Mouse (Mus musculus) stomach, embryonic 15.5 days (tissue): ENCODE data around the gene Negr1. TPM values are rescaled to one million over a fixed set of nuclear protein-coding genes. Genes with fewer than 3 reads are reported as not detected.

Experiments
- ATAC-seq: fragments of 200-750 bp; cut with Nextera tagmentation; 2 replicates; pipeline ENCODE4 v1.8.0; 2017; ENCODE audit warnings: low read depth, moderate number of reproducible peaks, moderate TSS enrichment; ENCODE audit not compliant: insufficient read depth, low FRiP score
- H3K27ac ChIP-seq: fragments of 300-500 bp; sonication (generic); 2 replicates; pipeline ENCODE4 v1.5.1; 2015; ENCODE audit warnings: mild to moderate bottlenecking, inconsistent platforms
- H3K27me3 ChIP-seq: fragments of 300-500 bp; sonication (generic); replicated peaks from 2 replicates; pipeline ENCODE4 v1.6.1; 2015; ENCODE audit warnings: inconsistent platforms
- H3K36me3 ChIP-seq: fragments of 300-500 bp; sonication (generic); 2 replicates; pipeline ENCODE4 v1.6.1; 2015; ENCODE audit warnings: inconsistent platforms
- H3K4me1 ChIP-seq: fragments of 300-500 bp; sonication (generic); 2 replicates; pipeline ENCODE4 v1.6.1; 2015; ENCODE audit warnings: inconsistent platforms
- H3K4me2 ChIP-seq: fragments of 300-500 bp; sonication (generic); 2 replicates; pipeline ENCODE4 v1.6.1; 2015; ENCODE audit warnings: mild to moderate bottlenecking, inconsistent platforms
- H3K4me3 ChIP-seq: fragments of 300-500 bp; sonication (generic); replicated peaks from 2 replicates; pipeline ENCODE4 v1.5.1; 2015; ENCODE audit warnings: inconsistent platforms
- H3K9ac ChIP-seq: fragments of 300-500 bp; sonication (generic); 2 replicates; pipeline ENCODE4 v1.6.1; 2015; ENCODE audit warnings: inconsistent platforms
- H3K9me3 ChIP-seq: fragments of 300-500 bp; sonication (generic); 2 replicates; pipeline ENCODE4 v1.6.1; 2016; ENCODE audit warnings: inconsistent platforms
- WGBS: fragments of 180-500 bp; shearing (Covaris S2); methylation state at CpG from one replicate; pipeline ENCODE4 v1.1.7; 2015; 5-methylcytosine and 5-hydroxymethylcytosine counted together
- polyA plus RNA-seq: library from polyadenylated mRNA; unstranded; fragments of >200 nt; fragmentation: Nextera tagmentation; extraction: Ambion mirVana; gene quantifications from 2 replicates; pipeline ENCODE4 v1.2.1, GENCODE M21; 2015

The Negr1 gene
- polyA plus RNA-seq, 1 experiment from 2014 or later, result 3.8 TPM

DNA sequence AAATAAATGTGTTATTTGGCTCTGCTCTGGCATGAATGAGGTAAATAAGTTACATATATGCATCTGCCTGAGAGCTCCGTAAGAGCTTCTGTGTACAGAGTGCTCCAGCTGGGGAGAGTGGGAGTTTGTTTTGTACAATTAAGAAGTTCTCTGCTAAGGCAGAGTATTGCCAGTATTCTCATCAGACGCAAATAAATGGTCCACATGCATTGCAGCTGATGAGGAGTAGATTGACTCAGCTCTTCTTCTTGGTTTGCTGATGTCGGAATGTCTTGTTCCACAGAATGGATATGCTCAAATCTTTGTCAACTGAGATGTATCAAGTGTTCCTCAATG is 367.4 kb downstream of the Negr1 start:
- no peaks in the 10 kb centered on the region for H3K4me1 ChIP-seq
- H3K4me2 ChIP-seq, result no peak overlapping the region
- no peaks in the 10 kb centered on the region for H3K27me3 ChIP-seq
- 67% methylated on average over 3 of the region's 3 CpGs for WGBS
- H3K9ac ChIP-seq, result no peak overlapping the region
- H3K36me3 ChIP-seq, result no peaks in the 10 kb centered on the region
- no peak overlapping the region for H3K27ac ChIP-seq
- H3K4me3 ChIP-seq, result no peak overlapping the region
- no peak for ATAC-seq
- H3K9me3 ChIP-seq, result no peaks in the 10 kb centered on the region

GRCm38 (mm10) chr3:156929677-156930440 is 368.3 kb downstream of the Negr1 start:
- Histone ChIP-seq H3K36me3 (no peaks in the 10 kb centered on the region), H3K9ac (no peak overlapping the region), H3K27me3 (no peaks in the 10 kb centered on the region), H3K27ac (no peak overlapping the region), H3K4me3 (no peak overlapping the region), H3K9me3 (no peaks in the 10 kb centered on the region), H3K4me2 (no peak overlapping the region), H3K4me1 (no peaks in the 10 kb centered on the region)
- 80% methylated on average over 2 of the region's 2 CpGs for WGBS
- no peak for ATAC-seq

DNA sequence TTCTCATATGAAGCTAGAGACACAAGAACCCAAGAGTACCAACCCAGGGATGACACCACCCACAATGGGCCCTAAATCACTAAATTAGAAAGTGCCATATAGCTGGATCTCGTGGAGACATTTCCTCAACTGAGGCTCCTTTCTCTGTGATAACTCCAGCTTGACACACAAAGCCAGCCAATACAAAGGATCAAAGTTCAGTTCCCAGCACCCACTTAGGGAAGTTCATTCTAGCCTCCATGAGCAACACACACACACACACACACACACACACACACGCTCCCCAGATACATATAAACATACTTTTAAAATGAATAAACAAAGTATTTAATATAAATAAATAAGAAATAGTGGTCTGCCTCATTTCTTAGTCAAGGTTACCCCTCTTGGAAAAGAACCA is 369.4 kb downstream of the Negr1 start:
- no peaks in the 10 kb centered on the region for H3K9me3 ChIP-seq
- no peak overlapping the region for H3K9ac ChIP-seq
- WGBS, result 87% methylated on average over 2 of the region's 2 CpGs
- no peak for ATAC-seq
- no peaks in the 10 kb centered on the region for H3K27me3 ChIP-seq
- H3K4me3 ChIP-seq, result no peak overlapping the region
- H3K27ac ChIP-seq, result no peak overlapping the region
- no peaks in the 10 kb centered on the region for H3K36me3 ChIP-seq
- H3K4me1 ChIP-seq, result no peaks in the 10 kb centered on the region
- H3K4me2 ChIP-seq, result no peak overlapping the region

DNA sequence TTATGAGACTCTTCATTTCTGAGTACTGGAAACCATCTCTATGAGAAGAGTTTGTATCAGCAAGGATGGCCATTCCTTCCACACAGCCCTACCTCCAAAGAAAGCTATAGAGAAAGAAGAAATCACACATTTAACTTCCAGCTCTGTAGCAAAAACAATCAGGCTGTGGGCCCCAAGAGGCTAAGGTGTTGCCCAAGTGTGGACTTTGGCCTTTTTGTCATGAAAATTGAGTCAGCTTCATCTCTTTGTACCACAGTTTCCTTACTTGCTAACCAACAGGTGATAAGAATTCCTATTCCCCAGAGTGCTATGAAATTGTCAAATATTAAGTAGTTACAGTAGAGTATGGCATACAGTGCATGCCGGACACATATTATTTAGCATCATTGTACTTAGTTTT is 369.9 kb downstream of the Negr1 start:
- H3K9me3 ChIP-seq, result no peaks in the 10 kb centered on the region
- H3K4me3 ChIP-seq, result no peak overlapping the region
- 83% methylated on average over 1 of the region's 1 CpGs for WGBS
- H3K27ac ChIP-seq, result no peak overlapping the region
- no peaks in the 10 kb centered on the region for H3K4me1 ChIP-seq
- no peak overlapping the region for H3K4me2 ChIP-seq
- no peaks in the 10 kb centered on the region for H3K36me3 ChIP-seq
- 0 out of 2 replicates have a peak, but pooled peaks have one; percentile 32 for ATAC-seq
- no peaks in the 10 kb centered on the region for H3K27me3 ChIP-seq
- no peak overlapping the region for H3K9ac ChIP-seq

DNA sequence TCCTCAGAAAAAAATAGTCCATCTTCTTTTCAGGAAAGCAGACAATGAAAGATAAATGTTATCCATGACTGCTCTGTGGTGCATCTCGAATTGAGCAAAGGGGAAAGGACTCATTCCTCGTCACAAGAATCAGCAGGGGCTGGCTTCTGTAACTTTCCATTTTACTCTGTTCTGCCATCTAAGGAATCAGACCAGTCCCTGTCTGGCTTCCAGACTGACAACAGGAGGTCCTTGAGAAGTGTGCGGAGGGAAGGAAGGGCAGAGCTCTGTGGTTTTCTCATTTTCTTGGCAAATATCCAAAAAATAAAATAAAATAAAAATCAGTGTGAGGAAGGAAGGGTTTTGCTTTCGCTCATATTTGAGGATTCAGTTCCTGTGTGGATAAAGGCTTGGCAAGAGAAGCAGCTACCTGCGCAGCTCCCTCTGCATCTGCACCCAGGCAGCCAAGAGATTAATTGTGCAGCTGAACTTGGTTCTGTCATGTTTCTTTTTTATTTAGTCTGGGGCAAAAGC is 373.2 kb downstream of the Negr1 start:
- no peak overlapping the region for H3K4me3 ChIP-seq
- WGBS, result 51% methylated on average over 5 of the region's 5 CpGs
- H3K4me1 ChIP-seq, result no peaks in the 10 kb centered on the region
- no peaks in the 10 kb centered on the region for H3K36me3 ChIP-seq
- ATAC-seq, result no peak
- H3K4me2 ChIP-seq, result no peak overlapping the region
- H3K9me3 ChIP-seq, result no peaks in the 10 kb centered on the region
- no peak overlapping the region for H3K27ac ChIP-seq
- no peak overlapping the region for H3K9ac ChIP-seq
- no peaks in the 10 kb centered on the region for H3K27me3 ChIP-seq

DNA sequence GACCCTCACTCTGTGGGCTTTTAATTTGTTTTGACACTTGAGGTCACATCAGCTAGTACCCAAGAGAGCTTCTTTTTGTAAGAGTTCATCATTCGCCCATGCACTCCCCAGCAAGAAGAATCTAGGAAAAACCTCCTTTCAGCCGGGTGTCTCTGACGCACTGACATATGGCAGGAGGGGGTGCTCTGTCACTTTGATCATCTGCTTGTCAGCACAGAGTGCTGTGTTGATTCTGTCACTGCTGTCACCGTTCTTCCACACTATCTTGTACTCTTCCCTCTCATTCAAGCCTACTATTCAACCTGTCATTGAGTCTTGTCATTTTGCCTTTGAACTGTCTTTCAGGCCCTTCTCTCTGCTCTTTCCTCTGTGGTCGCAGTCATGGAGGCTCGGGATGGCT is 385.8 kb downstream of the Negr1 start:
- no peaks in the 10 kb centered on the region for H3K4me1 ChIP-seq
- 68% methylated on average over 6 of the region's 6 CpGs for WGBS
- H3K4me2 ChIP-seq, result no peak overlapping the region
- no peak for ATAC-seq
- H3K9ac ChIP-seq, result no peak overlapping the region
- no peak overlapping the region for H3K27ac ChIP-seq
- no peaks in the 10 kb centered on the region for H3K27me3 ChIP-seq
- H3K9me3 ChIP-seq, result no peaks in the 10 kb centered on the region
- no peaks in the 10 kb centered on the region for H3K36me3 ChIP-seq
- no peak overlapping the region for H3K4me3 ChIP-seq

GRCm38 (mm10) chr3:156952970-156953369 is 391.4 kb downstream of the Negr1 start:
- 71% methylated on average over 6 of the region's 6 CpGs for WGBS
- no peak for ATAC-seq
- Histone ChIP-seq H3K9ac (no peak overlapping the region), H3K4me3 (no peak overlapping the region), H3K36me3 (no peaks in the 10 kb centered on the region), H3K4me1 (no peaks in the 10 kb centered on the region), H3K4me2 (no peak overlapping the region), H3K27ac (no peak overlapping the region), H3K27me3 (no peaks in the 10 kb centered on the region), H3K9me3 (no peaks in the 10 kb centered on the region)

DNA sequence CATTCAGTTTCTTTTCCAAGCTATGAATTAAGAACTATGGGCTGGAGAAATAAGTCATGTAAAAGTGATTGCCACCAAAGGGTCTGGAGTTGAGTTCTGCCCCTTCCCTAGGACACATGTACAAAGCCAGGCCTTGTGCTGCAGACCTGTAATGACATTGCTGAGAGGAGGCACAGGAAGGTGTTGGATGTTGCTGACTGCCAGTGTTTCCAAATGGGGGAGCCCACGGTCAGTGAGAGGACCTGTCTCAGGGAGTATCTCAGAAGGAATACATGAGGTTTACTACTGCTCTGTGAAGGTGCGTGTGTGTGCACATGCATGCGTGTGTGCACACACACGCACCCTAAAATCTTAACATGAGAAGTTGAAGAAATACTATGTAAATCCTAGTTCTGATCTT is 393.5 kb downstream of the Negr1 start:
- H3K36me3 ChIP-seq, result no peaks in the 10 kb centered on the region
- no peak overlapping the region for H3K27ac ChIP-seq
- ATAC-seq, result no peak
- H3K4me2 ChIP-seq, result no peak overlapping the region
- no peaks in the 10 kb centered on the region for H3K9me3 ChIP-seq
- H3K4me3 ChIP-seq, result no peak overlapping the region
- 85% methylated on average over 4 of the region's 4 CpGs for WGBS
- H3K9ac ChIP-seq, result no peak overlapping the region
- H3K4me1 ChIP-seq, result no peaks in the 10 kb centered on the region
- no peaks in the 10 kb centered on the region for H3K27me3 ChIP-seq

GRCm38 (mm10) chr3:156958640-156959039 is 397.0 kb downstream of the Negr1 start:
- no peak for ATAC-seq
- H3K36me3 ChIP-seq, result no peaks in the 10 kb centered on the region

DNA sequence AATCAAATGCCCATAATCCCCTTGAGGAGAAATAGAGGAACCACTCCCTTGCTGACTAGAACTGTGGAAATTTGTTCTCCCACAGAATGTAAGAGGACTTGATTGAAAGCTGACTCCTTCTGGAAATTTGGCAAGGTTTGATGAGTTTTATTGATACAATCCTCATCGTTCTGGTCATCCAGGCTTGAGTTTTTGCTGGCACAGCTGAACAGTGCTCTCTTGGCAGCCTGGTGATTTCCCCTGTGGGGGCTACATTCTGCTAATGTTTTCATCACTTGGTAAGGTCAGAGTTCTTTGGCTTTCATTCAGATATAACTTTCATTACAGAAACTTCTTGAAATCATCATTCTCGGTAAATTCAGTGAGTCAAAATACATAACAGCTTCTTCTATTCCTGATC is 407.2 kb downstream of the Negr1 start:
- Histone ChIP-seq H3K36me3 (no peaks in the 10 kb centered on the region), H3K9me3 (no peaks in the 10 kb centered on the region), H3K4me3 (no peak overlapping the region), H3K9ac (no peak overlapping the region), H3K27ac (no peak overlapping the region), H3K4me2 (no peak overlapping the region), H3K4me1 (no peaks in the 10 kb centered on the region), H3K27me3 (no peaks in the 10 kb centered on the region)
- WGBS, result 67% methylated on average over 2 of the region's 2 CpGs
- ATAC-seq, result no peak

More at GRCm38 (mm10) chr3:156958640-156959039, 397.0 kb downstream of the Negr1 start:
- no peaks in the 10 kb centered on the region for H3K27me3 ChIP-seq
- 95% methylated on average over 7 of the region's 7 CpGs for WGBS
- no peak overlapping the region for H3K27ac ChIP-seq
- H3K4me1 ChIP-seq, result no peaks in the 10 kb centered on the region
- H3K4me2 ChIP-seq, result no peak overlapping the region
- no peak overlapping the region for H3K4me3 ChIP-seq
- H3K9me3 ChIP-seq, result no peaks in the 10 kb centered on the region
- no peak overlapping the region for H3K9ac ChIP-seq

DNA sequence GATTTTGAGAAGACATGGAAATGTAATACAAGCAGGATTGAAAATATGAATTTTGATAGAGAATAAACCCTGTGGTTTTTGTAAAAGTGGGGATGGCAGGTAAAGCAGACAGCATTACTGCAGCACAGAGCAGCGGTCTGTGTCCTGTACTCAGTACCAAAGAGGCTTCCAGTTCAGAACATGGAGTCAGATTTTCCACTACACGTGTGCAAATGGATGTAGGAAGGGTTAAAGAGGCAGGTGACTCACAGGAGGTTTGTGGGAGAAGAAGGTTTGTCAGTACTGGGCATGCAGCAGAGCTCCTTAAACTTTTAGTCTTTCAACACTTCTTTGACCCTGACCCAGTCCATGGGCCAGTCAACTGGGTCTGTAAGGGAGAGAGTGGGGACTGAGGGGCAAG is 409.5 kb downstream of the Negr1 start:
- Histone ChIP-seq H3K27ac (no peak overlapping the region), H3K9me3 (no peaks in the 10 kb centered on the region), H3K4me2 (no peak overlapping the region), H3K9ac (no peak overlapping the region), H3K36me3 (no peaks in the 10 kb centered on the region), H3K4me1 (no peaks in the 10 kb centered on the region), H3K27me3 (no peaks in the 10 kb centered on the region), H3K4me3 (no peak overlapping the region)
- 77% methylated on average over 2 of the region's 2 CpGs for WGBS
- ATAC-seq, result no peak

- H3K4me2 ChIP-seq, result no peak overlapping the region
- WGBS, result 57% methylated on average over 2 of the region's 2 CpGs
- no peak overlapping the region for H3K4me3 ChIP-seq
- no peaks in the 10 kb centered on the region for H3K4me1 ChIP-seq
- no peak overlapping the region for H3K27ac ChIP-seq
- no peak overlapping the region for H3K9ac ChIP-seq
- ATAC-seq, result no peak
- H3K36me3 ChIP-seq, result no peaks in the 10 kb centered on the region
- no peaks in the 10 kb centered on the region for H3K9me3 ChIP-seq
- no peaks in the 10 kb centered on the region for H3K27me3 ChIP-seq
Observed at GRCm38 (mm10) chr3:156976816-156977215, 415.2 kb downstream of the Negr1 start.
